Mouse (Mus musculus) limb, embryonic 13.5 days (tissue): ENCODE results near the gene Myh9. TPM values are rescaled to one million over a fixed set of nuclear protein-coding genes. Genes with fewer than 3 reads are reported as not detected.

Source experiments
- ATAC-seq: fragments of 200-750 bp; cut with Nextera tagmentation; 2 replicates; pipeline ENCODE4 v1.8.0; 2017; ENCODE audit warnings: low read depth, moderate number of reproducible peaks, moderate TSS enrichment; ENCODE audit not compliant: low FRiP score
- H3K27ac ChIP-seq: fragments of 300-500 bp; sonication (generic); 2 replicates; pipeline ENCODE4 v1.5.1; 2015; ENCODE audit warnings: inconsistent platforms, mild to moderate bottlenecking, moderate library complexity
- H3K27me3 ChIP-seq: fragments of 300-500 bp; sonication (generic); 2 replicates; pipeline ENCODE4 v1.6.1; 2015; ENCODE audit warnings: mild to moderate bottlenecking, inconsistent platforms
- H3K36me3 ChIP-seq: fragments of 300-500 bp; sonication (generic); 2 replicates; pipeline ENCODE4 v1.6.1; 2015; ENCODE audit warnings: inconsistent platforms, mild to moderate bottlenecking, moderate library complexity
- H3K4me1 ChIP-seq: fragments of 300-500 bp; sonication (generic); 2 replicates; pipeline ENCODE4 v1.6.1; 2015; ENCODE audit warnings: inconsistent platforms
- H3K4me2 ChIP-seq: fragments of 300-500 bp; sonication (generic); replicated peaks from 2 replicates; pipeline ENCODE4 v1.6.1; 2015; ENCODE audit warnings: inconsistent platforms, mild to moderate bottlenecking, moderate library complexity
- H3K4me3 ChIP-seq: fragments of 300-500 bp; sonication (generic); 2 replicates; pipeline ENCODE4 v1.5.1; 2015; ENCODE audit warnings: moderate library complexity, mild to moderate bottlenecking, inconsistent platforms
- H3K9ac ChIP-seq: fragments of 300-500 bp; sonication (generic); 2 replicates; pipeline ENCODE4 v1.6.1; 2015; ENCODE audit warnings: mild to moderate bottlenecking, inconsistent platforms
- H3K9me3 ChIP-seq: fragments of 300-500 bp; sonication (generic); 2 replicates; pipeline ENCODE4 v1.6.1; 2016; ENCODE audit warnings: inconsistent platforms
- WGBS: fragments of 180-500 bp; shearing (Covaris S2); methylation state at CpG from one replicate; pipeline ENCODE4 v1.1.7; 2015; 5-methylcytosine and 5-hydroxymethylcytosine counted together
- polyA plus RNA-seq: library from polyadenylated mRNA; unstranded; fragments of >200 nt; fragmentation: Nextera tagmentation; extraction: Ambion mirVana; gene quantifications from 2 replicates; pipeline ENCODE4 v1.2.1, GENCODE M21; 2015

Gene Myh9
- polyA plus RNA-seq, 1 experiment from 2014 or later: 38.1 TPM

DNA sequence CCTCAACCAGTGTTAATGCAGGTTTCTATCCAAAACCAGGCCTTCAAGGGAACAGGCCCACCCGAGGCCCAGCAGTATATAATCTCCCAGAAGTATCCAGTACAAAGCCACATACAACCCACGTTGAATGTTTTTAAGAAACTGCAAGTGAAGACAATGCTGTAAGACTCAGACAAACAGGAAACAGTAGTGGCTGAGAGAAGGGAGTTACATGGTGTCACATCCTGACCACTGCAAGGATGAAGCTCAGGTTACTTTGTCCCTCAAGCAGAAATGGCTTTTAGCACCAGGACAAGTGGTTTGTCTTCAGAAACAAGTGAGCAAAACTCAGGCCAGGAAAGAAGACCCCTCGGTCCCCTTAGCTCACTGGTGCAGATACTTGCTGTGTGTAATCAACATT is 52.8 kb downstream of the Myh9 start:
- peaks cover 96% of the 10 kb centered on the region for H3K36me3 ChIP-seq
- no peaks in the 10 kb centered on the region for H3K9me3 ChIP-seq

DNA sequence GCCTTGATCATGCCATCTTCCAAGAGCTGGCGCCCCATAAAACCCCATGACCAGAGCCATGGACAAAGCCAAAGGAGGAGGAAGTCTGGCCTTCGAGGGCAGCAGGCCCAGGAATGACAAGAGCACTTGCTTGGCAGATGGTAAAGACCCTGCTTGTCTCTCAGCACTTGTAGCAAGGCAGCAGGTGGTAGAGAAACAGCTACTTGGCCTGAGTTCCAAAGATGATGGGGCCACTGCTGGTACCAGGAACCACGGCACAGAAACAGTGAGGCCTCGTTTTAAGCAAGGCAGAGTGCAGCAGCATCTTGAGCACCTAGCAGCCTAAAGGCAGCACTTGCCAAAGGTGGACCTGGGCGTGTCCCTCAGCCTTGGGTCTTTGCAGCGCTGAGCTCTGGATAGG is 53.6 kb downstream of the Myh9 start:
- no peaks in the 10 kb centered on the region for H3K27me3 ChIP-seq
- no peak overlapping the region for H3K4me3 ChIP-seq
- peaks cover 96% of the 10 kb centered on the region for H3K36me3 ChIP-seq
- H3K4me1 ChIP-seq: peaks cover 11% of the 10 kb centered on the region
- no peak overlapping the region for H3K4me2 ChIP-seq
- no peaks in the 10 kb centered on the region for H3K9me3 ChIP-seq
- H3K9ac ChIP-seq: no peak overlapping the region
- ATAC-seq: no peak
- no peak overlapping the region for H3K27ac ChIP-seq
- WGBS: 91% methylated on average over 6 of the region's 6 CpGs

More for the DNA sequence above, 52.8 kb downstream of the Myh9 start:
- ATAC-seq: no peak
- H3K4me1 ChIP-seq: peaks cover 15% of the 10 kb centered on the region
- H3K27me3 ChIP-seq: no peaks in the 10 kb centered on the region
- no peak overlapping the region for H3K27ac ChIP-seq
- H3K9ac ChIP-seq: no peak overlapping the region
- no peak overlapping the region for H3K4me3 ChIP-seq
- WGBS: 82% methylated on average over 3 of the region's 3 CpGs
- H3K4me2 ChIP-seq: no peak overlapping the region

DNA sequence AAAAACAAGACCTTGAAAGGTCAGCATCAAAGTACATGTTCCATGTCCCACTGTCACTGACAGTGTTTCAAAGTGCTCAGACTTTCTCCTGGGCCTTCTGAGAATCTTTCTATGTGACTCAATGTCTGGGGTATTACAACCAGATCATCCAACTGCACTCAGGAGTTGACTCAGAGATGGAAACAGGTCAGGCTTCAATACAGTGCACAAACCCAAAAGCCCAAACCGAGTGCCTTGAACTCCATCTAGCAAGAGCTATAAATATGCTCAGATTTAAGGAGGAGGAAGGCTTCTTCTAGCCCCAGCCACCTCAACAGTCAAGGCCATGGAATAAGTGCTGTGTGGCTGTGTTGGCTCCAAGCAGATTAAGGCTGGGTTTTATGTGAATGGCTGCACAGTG is 56.2 kb downstream of the Myh9 start:
- Histone ChIP-seq H3K27me3 (no peaks in the 10 kb centered on the region), H3K9ac (no peak overlapping the region), H3K27ac (no peak overlapping the region), H3K4me2 (no peak overlapping the region), H3K4me3 (no peak overlapping the region), H3K36me3 (peaks cover 99% of the 10 kb centered on the region), H3K4me1 (peaks cover 11% of the 10 kb centered on the region), H3K9me3 (no peaks in the 10 kb centered on the region)
- ATAC-seq: no peak
- 82% methylated on average over 1 of the region's 1 CpGs for WGBS

DNA sequence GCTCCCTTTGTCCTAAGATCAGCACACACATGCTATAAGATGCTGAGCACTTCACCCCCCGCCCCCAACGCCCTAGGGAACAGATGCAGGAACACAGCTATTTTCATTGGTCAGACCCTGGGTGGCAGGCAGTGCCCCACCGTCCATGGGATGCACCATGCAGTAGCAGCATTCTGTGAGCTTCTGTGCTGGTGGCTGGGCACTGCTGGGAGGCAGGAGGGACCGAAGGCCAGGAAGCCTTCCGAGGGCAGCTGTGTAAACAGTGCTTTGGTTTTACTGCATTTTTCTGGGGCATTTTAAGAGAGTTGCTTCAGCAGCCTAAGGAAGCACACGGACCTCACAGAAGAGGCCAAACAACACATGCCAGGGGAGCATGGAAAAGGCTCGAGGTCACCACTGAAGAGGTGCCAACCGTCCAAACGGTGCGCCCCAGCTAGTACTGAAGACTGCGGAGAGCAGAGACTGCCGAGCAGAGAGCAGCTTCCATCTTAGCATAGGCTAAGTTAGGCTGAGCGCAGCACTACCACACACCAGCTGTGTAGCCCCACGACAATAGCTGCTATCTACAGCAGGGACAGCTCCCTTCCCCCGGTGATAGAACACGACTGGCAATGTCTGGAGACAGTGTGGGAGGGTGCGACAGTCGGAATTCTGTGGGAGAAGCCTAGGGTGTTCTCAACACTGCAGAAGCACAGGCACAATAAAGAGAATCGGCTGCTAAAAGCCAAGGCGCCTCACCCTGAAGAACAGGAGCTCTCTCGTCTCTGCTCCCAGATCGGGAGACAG is 57.7 kb downstream of the Myh9 start:
- H3K4me2 ChIP-seq: no peak overlapping the region
- peaks cover 11% of the 10 kb centered on the region for H3K4me1 ChIP-seq
- no peak overlapping the region for H3K27ac ChIP-seq
- ATAC-seq: no peak
- WGBS: 74% methylated on average over 22 of the region's 22 CpGs
- H3K4me3 ChIP-seq: no peak overlapping the region
- no peaks in the 10 kb centered on the region for H3K9me3 ChIP-seq
- H3K27me3 ChIP-seq: no peaks in the 10 kb centered on the region
- peaks cover 99% of the 10 kb centered on the region for H3K36me3 ChIP-seq
- no peak overlapping the region for H3K9ac ChIP-seq

GRCm38 (mm10) chr15:77782449-77783014 is 59.4 kb downstream of the Myh9 start:
- no peaks in the 10 kb centered on the region for H3K27me3 ChIP-seq
- no peak overlapping the region for H3K9ac ChIP-seq
- 82% methylated on average over 11 of the region's 11 CpGs for WGBS
- peaks cover 11% of the 10 kb centered on the region for H3K4me1 ChIP-seq
- ATAC-seq: no peak
- peaks cover 100% of the 10 kb centered on the region for H3K36me3 ChIP-seq
- H3K4me3 ChIP-seq: no peak overlapping the region
- H3K27ac ChIP-seq: no peak overlapping the region
- H3K9me3 ChIP-seq: no peaks in the 10 kb centered on the region
- no peak overlapping the region for H3K4me2 ChIP-seq

DNA sequence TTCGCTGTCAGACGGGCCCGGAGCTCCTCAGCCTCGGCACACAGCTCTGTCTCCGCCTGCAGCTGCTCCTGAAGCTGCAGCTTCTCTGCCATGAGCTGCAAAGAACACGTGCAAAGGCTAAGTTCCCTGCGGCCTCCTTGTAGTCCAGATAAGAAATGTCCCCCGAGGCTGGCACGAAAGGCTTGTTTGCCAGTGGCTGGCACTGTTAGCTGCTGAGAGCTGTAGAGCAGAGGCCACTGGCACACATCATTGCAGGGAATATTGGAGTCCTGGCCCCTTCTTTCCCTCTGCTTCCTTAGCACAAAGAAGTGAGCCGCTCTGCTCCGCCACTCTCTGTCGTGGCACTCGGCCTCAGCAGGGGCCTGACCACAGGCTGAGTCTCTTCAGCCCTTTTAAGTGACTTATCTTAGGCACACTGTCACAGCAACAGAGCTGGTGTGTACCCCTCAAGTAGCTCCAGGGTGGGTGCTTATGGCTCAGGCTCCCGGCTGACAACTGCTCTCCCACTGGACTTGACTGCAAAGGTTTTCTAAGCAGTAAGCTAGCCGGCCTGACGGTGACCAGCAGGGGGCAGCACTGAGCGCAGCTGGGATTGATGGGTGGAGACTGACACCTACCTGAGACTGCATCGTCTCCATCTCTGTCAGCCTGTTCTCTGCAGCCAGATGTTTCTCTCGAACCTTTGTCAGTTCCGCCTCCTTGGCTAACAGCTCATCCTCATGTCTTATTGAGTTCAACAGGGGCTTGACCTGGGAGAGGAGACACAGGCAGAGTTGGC is 66.6 kb downstream of the Myh9 start:
- ATAC-seq: peak; percentile 58
- H3K36me3 ChIP-seq: peaks cover 98% of the 10 kb centered on the region
- no peaks in the 10 kb centered on the region for H3K9me3 ChIP-seq
- H3K27ac ChIP-seq: no peak overlapping the region
- 70% methylated on average over 20 of the region's 20 CpGs for WGBS
- no peak overlapping the region for H3K9ac ChIP-seq
- no peaks in the 10 kb centered on the region for H3K4me1 ChIP-seq
- no peaks in the 10 kb centered on the region for H3K27me3 ChIP-seq
- no peak overlapping the region for H3K4me3 ChIP-seq
- H3K4me2 ChIP-seq: no peak overlapping the region

GRCm38 (mm10) chr15:77774303-77774702 is 67.7 kb downstream of the Myh9 start:
- Histone ChIP-seq H3K9ac (no peak overlapping the region), H3K9me3 (no peaks in the 10 kb centered on the region), H3K4me1 (no peaks in the 10 kb centered on the region), H3K4me2 (no peak overlapping the region), H3K27ac (no peak overlapping the region), H3K27me3 (no peaks in the 10 kb centered on the region), H3K36me3 (peaks cover 98% of the 10 kb centered on the region), H3K4me3 (no peak overlapping the region)
- WGBS: 94% methylated on average over 10 of the region's 10 CpGs
- no peak for ATAC-seq

DNA sequence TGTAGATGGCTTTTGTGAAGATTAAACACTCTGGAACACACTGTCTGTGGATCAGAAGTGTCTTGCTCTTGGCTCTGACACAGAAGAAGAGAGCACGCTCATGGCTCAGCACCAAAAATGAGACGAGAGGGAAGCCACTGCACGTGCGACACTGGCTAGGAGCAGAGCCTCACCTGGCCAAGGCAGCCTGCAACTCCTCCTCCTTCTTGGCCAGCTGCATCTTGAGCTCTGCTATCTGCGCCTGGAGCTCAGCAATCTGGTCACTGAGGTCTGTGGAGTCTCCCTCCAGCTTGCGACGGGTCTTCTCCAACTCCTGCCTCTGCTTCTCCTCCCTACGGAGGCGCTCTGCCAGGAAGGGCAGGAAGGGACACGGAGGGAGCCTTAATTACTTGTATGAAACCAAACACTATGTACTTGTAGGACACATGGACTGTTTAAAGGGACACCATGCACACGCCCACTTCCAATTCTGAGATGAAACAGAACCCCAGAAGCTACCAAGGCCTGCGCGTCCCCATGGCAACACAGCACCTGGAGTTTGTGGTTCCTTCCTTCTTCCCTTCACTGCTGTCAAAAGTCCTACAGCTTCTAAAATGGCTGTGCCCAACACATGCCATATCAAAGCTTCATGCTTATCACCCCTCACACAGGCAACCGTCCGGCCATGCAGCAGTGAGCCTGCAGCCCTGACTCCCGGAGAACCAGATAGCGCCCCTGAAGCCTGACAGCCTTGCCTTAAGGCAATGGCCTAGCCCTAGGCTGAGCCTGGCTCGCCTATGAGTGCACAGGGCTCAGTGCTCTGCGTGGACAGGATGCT is 68.7 kb downstream of the Myh9 start:
- Histone ChIP-seq H3K27ac (no peak overlapping the region), H3K9me3 (no peaks in the 10 kb centered on the region), H3K4me2 (no peak overlapping the region), H3K27me3 (no peaks in the 10 kb centered on the region), H3K36me3 (peaks cover 98% of the 10 kb centered on the region), H3K4me1 (no peaks in the 10 kb centered on the region), H3K4me3 (no peak overlapping the region), H3K9ac (no peak overlapping the region)
- 92% methylated on average over 19 of the region's 19 CpGs for WGBS
- ATAC-seq: no peak

GRCm38 (mm10) chr15:77770942-77771341 is 71.0 kb downstream of the Myh9 start:
- Histone ChIP-seq H3K4me2 (no peak overlapping the region), H3K4me3 (no peak overlapping the region), H3K36me3 (peaks cover 98% of the 10 kb centered on the region), H3K9me3 (no peaks in the 10 kb centered on the region), H3K27me3 (no peaks in the 10 kb centered on the region), H3K4me1 (no peaks in the 10 kb centered on the region), H3K27ac (no peak overlapping the region), H3K9ac (no peak overlapping the region)
- no peak for ATAC-seq
- 92% methylated on average over 9 of the region's 9 CpGs for WGBS

GRCm38 (mm10) chr15:77770341-77770740 is 71.6 kb downstream of the Myh9 start:
- no peak overlapping the region for H3K4me2 ChIP-seq

DNA sequence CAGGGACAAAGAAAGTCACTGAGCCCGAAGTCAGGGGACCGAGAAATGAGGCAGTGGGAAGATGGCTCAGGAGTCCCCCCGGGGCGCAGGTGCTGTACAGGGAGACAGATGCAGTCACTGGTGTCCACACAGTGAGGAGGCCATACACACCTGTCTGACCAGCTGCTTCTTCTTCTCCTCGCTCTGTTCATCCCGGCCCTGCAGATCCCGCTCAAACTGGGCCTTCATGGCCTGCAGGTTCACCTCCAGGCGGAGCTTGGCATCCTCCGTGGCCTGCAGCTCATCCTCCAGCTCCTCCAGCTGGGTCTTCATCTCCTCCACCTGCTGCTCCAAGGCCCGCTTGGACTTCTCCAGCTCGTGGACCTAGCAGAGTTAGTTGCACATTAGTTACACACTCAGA is 75.0 kb downstream of the Myh9 start:
- peaks cover 21% of the 10 kb centered on the region for H3K4me1 ChIP-seq
- ATAC-seq: no peak

More at GRCm38 (mm10) chr15:77770341-77770740, 71.6 kb downstream of the Myh9 start:
- Histone ChIP-seq H3K27me3 (no peaks in the 10 kb centered on the region), H3K36me3 (peaks cover 98% of the 10 kb centered on the region), H3K4me1 (peaks cover 5% of the 10 kb centered on the region), H3K9ac (no peak overlapping the region), H3K27ac (no peak overlapping the region), H3K4me3 (no peak overlapping the region), H3K9me3 (no peaks in the 10 kb centered on the region)
- no peak for ATAC-seq
- WGBS: 95% methylated on average over 5 of the region's 5 CpGs

More for the DNA sequence above, 75.0 kb downstream of the Myh9 start:
- H3K36me3 ChIP-seq: peaks cover 100% of the 10 kb centered on the region
- no peak overlapping the region for H3K4me2 ChIP-seq
- WGBS: 93% methylated on average over 11 of the region's 11 CpGs
- no peaks in the 10 kb centered on the region for H3K9me3 ChIP-seq
- H3K4me3 ChIP-seq: no peak overlapping the region
- no peak overlapping the region for H3K27ac ChIP-seq
- no peaks in the 10 kb centered on the region for H3K27me3 ChIP-seq
- H3K9ac ChIP-seq: no peak overlapping the region
